Mouse (Mus musculus): ENCODE measurements around the gene Tm9sf4. TPM values are rescaled to one million over a fixed set of nuclear protein-coding genes. Genes with fewer than 3 reads are reported as not detected.

The Tm9sf4 gene
- total RNA-seq, 1 experiment from 2014 or later: 110 TPM

DNA sequence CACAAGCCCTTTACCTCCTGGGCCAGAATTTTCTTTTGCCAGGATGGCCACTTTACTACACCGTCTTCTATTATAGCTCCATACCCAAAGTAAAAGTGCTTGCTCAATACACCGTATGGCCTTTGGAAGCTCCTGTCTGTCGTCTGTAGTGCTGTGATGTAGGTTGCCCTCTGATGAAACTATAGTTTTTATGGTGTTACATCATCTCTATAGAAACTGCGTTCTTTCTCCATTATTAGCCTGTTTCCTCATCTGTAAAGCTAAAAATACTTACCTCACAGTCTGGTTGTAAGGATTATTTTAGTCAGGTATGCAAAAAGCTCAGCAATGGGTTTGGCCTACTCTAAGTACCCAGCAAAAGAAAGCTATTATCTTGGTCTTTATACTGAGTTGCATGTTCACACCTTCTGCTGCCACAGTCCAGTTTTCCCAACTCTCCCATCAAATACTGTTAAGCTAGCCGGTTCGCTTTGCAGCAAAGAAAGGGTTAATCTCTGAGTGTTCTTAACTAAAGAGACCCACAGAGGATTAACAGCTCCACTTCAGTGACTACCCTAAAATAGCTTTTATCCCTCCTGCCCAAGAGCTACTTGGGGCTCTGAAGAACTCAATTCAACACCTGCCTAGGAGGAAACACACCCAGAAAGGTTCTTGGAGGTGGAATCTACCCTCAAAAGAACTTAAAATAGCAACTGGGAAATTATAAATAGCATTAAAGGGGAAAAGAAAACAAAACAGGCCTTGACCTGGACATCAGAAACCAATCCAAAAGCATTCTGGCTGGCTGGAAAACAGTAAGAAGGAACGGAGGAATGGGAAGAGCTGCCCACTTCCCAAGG is 78.1 kb downstream of the Tm9sf4 start:
- peak; percentile 64 for ATAC-seq (replicated peaks; ENCODE audit: insufficient number of reproducible peaks, low FRiP score, low TSS enrichment, poor library complexity, severe bottlenecking)

DNA sequence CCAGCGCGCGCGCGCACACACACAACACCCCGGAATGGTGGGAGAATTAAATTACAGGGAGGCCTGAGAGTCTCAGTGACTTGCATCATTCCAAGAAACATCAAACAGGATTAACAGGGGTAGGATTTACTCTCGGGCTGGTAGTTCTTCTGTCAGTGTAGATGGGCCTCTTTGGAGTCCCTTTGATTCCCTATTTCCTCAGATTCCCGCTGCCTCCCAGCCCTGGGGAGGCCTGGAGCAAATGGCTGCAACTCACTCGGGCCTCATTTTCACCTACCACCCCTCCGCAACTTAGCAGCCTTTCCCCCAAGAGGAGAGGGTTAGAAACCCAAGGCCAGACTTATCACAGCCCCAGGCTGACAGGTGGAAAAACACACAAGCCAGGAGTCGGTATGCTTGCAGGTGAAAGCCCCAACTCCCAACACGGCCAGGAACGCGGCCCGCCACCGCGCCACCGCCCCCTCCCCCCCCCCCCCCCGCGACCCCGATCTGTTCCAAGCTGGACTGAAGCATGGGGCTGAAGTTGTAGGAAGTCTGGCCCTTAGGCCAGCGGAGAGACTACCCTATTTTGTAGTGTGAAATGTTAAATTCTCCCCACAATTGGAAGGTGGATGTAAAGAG is 78.9 kb downstream of the Tm9sf4 start:
- no peak for ATAC-seq (replicated peaks; ENCODE audit: insufficient number of reproducible peaks, low FRiP score, low TSS enrichment, poor library complexity, severe bottlenecking)

DNA sequence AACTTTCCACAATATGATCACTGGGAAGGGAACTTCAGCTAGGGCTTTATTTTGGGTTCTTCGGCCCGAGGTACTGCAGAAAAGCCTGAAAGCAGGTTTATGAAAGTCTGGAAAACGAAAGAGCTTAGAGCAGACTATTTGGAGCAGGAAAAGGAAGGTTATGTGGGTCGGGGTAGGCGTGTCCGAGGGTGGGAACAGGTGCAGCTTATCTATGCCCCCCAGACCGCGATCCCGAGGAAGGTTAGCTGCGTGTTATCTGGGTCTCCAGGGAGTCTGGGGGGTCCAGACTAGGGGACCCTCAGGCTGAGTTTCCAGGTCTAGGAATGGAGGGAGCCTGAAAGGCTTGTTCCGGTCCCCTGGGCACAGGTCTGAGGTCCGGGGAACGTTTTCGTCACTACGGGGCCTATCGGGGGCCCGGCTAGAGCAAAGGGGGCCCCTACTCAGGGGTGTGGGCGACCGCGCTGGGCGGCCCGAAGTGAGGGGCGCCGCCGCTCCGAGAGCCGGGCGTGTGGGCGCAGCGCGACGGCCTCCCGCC is 79.7 kb downstream of the Tm9sf4 start:
- no peak for ATAC-seq (replicated peaks; ENCODE audit: insufficient number of reproducible peaks, low FRiP score, low TSS enrichment, poor library complexity, severe bottlenecking)

DNA sequence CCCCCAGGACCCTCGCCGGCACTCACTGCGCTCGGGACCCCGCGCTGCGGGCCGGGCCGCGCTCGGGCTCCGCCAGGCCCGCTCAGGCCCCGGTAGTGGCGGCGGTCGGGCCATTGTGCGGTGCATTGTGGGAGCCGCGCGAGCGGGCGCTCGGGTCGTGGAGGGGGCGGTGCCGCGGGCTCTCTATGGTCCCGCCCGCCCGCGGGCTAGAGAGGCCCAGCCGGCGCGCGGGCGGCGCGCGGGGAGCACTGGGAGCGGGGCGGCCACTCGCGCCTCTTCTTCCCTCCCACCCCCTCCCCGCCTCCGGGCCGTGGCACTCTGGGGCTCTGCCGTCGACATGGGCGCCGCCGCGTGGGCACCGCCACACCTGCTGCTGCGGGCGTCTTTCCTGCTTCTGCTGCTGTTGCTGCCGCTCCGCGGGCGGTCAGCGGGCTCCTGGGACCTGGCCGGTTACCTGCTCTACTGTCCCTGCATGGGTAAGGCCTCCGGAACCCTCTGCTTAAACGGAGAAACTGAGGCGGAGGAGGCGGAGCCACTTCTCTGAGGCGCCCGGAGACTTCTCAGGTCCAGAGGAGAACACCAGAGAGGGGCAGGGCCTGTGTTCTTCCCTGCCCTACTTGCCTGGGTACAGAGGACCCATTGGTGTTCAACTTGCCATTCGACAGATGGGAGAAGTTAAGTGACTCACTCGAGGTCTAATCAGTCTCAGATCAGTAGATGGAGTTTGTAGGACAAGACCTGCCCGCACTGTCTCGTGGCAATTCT is 80.3 kb downstream of the Tm9sf4 start, which contains the start of the genes Plagl2 and Pofut1:
Gene Plagl2 (minus strand): TSS at position 177 of the 765 bp plus-strand sequence.
Gene Pofut1 (plus strand): TSS at position 284 of the 765 bp plus-strand sequence.
- ATAC-seq (replicated peaks; ENCODE audit: insufficient number of reproducible peaks, low FRiP score, low TSS enrichment, poor library complexity, severe bottlenecking): peak; percentile 64

DNA sequence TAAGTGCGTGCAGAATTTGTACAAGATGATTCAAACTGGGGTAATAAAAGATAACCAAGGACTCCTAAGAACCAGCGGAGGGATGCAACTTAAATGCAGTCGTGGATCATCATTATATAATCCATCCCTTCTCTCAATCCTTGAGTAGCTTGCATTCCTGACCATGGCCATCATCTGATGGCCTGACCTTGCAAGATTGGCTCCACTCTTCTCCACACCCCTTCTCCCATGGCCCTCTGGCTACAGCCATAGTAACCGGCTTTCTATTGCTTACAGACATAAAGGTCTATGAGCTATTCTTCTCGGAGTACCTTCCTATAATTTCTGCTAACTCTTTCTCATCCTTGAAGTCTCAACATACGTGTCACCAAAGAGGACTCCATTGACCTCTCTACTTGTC is 81.1 kb downstream of the Tm9sf4 start:
- ATAC-seq (replicated peaks; ENCODE audit: insufficient number of reproducible peaks, low FRiP score, low TSS enrichment, poor library complexity, severe bottlenecking): no peak

DNA sequence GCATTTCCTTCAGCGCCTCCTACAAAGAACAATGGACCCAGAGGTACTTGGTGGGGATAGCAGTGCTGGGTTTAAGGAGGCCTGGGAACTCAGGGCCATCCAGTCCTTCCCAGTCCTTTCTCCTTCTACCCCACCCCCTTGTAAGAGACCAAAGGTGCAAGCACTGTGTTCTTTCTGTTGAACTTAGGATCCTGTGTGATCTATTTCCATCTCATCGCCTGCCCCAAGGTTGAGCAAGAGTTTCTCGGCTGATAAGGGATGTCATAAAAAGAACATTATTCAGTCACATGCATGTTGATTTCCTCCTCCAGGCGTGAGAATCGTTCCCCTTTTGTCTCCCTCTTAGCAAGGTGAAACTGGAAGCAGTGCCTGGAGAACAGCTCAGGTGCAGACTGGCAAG is 88.6 kb downstream of the Tm9sf4 start:
- no peak for ATAC-seq (replicated peaks; ENCODE audit: insufficient number of reproducible peaks, low FRiP score, low TSS enrichment, poor library complexity, severe bottlenecking)

DNA sequence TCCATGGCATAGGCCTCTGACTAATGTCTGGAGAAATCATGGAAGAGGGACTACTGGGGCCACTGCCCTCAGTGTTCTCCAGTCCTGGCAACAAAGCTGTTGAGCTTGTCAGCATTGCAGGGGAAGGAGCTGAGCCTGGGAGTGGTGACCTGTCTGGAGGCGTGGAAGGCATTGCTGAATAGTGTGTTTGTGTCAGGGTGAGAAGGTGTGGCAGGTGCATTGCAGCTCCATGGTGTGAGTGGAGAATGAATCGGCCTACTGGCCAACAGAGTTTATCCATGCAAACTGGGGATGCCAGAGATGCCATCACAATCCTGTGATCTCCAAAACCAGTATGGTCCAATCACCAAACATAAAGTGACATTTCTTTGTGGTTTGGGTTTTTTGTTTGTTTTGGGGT is 95.5 kb downstream of the Tm9sf4 start:
- ATAC-seq (replicated peaks; ENCODE audit: insufficient number of reproducible peaks, low FRiP score, low TSS enrichment, poor library complexity, severe bottlenecking): no peak

DNA sequence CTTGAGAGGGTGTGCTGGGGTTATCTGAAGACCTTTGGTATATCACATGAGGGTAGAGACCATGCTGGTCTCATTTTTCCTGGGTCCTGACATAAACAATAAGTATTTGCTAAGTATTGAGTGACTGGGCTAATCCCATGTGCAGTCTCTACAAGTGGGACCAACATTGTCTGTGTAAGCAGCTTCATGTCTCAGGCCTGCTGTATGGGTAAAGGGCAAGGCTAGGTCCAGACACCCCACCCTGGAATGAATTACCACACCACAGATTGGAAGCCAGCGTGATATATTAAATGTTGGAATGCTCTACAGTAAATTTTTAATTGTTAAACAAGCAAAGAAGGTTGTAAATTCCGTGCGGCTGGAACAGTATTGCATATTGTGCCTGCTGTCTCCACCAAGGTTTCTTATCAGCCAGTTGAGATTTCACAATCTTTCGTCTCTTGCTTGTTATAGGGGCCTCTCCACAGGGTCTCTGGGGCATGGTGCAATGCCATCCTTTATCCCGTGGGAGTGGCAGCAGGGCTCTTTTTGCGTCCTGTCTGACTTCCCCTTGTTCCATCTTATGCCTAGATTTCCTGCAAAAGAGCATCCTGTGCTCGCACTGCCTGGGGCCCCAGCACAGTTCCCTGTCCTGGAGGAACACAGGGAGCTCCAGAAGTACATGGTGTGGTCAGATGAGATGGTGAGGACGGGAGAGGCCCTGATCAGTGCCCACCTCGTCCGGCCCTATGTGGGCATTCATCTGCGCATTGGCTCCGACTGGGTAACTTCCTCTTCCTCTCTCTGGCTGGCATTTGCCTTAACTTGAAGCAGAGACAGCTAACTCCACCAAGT is 98.1 kb downstream of the Tm9sf4 start:
- peak; percentile 75 for ATAC-seq (replicated peaks; ENCODE audit: insufficient number of reproducible peaks, low FRiP score, low TSS enrichment, poor library complexity, severe bottlenecking)

Other genes starting within 250 kb of the Tm9sf4 start
- not detected in 3 replicates for gene Mylk2, start 250.0 kb upstream of the Tm9sf4 start, total RNA-seq (2017)
- gene Foxs1, start 228.1 kb upstream of the Tm9sf4 start, total RNA-seq (2017): not detected in 3 replicates
- not detected in 3 replicates for gene Dusp15, start 209.6 kb upstream of the Tm9sf4 start, total RNA-seq (2017)
- gene Ttll9, start 198.8 kb upstream of the Tm9sf4 start, total RNA-seq (2017): not detected in 3 replicates
- 38.7 to 88.5 TPM (median 51.6 TPM) in 3 replicates for gene Pdrg1, start 145.9 kb upstream of the Tm9sf4 start, total RNA-seq (2017)
- gene Xkr7, start 129.5 kb upstream of the Tm9sf4 start, total RNA-seq (2017): not detected in 3 replicates
- gene Ccm2l, start 95.3 kb upstream of the Tm9sf4 start, total RNA-seq (2017): not detected in 3 replicates
- gene Hck, start 52.8 kb upstream of the Tm9sf4 start, total RNA-seq (2017): 404 to 550 TPM (median 548 TPM) in 3 replicates
- gene Tspyl3, start 64.1 kb downstream of the Tm9sf4 start, total RNA-seq (2017): 4.9 to 10.7 TPM (median 6.8 TPM) in 3 replicates
- gene Plagl2, start 80.1 kb downstream of the Tm9sf4 start, total RNA-seq (2017): 11.5 to 30.3 TPM (median 14.9 TPM) in 3 replicates
- gene Pofut1, start 80.2 kb downstream of the Tm9sf4 start, total RNA-seq (2017): 20.5 to 26.9 TPM (median 23.2 TPM) in 3 replicates
- gene Kif3b, start 130.1 kb downstream of the Tm9sf4 start, total RNA-seq (2017): 27.2 to 38.3 TPM (median 34.8 TPM) in 3 replicates
- gene Asxl1, start 184.5 kb downstream of the Tm9sf4 start, total RNA-seq (2017): 30.4 to 36.5 TPM (median 34.3 TPM) in 3 replicates